Mouse (Mus musculus) forebrain, embryonic 11.5 days (tissue): Measurements from ENCODE around the gene Ppp1r35. TPM values are rescaled to one million over a fixed set of nuclear protein-coding genes. Genes with fewer than 3 reads are reported as not detected.

Experiments used
- ATAC-seq: fragments of 200-750 bp; cut with Nextera tagmentation; replicated peaks from 2 replicates; pipeline ENCODE4 v1.8.0; 2017; ENCODE audit warnings: moderate TSS enrichment; ENCODE audit not compliant: low FRiP score
- DNase-seq: peaks from one replicate; pipeline ENCODE4 v3.0.0-alpha.2; 2017; ENCODE audit warnings: low spot score
- H3K27ac ChIP-seq: fragments of 300-500 bp; sonication (generic); 2 replicates; pipeline ENCODE4 v1.5.1; 2014; ENCODE audit warnings: low read depth, low read length
- H3K27me3 ChIP-seq: fragments of 300-500 bp; sonication (generic); 2 replicates; pipeline ENCODE4 v1.6.1; 2014; ENCODE audit warnings: mild to moderate bottlenecking, low read length, mixed read lengths; ENCODE audit not compliant: control insufficient read depth, insufficient read depth
- H3K36me3 ChIP-seq: fragments of 300-500 bp; sonication (generic); 2 replicates; pipeline ENCODE4 v1.6.1; 2014; ENCODE audit warnings: mild to moderate bottlenecking, low read length, moderate library complexity, mixed read lengths; ENCODE audit not compliant: control insufficient read depth, insufficient read depth
- H3K4me1 ChIP-seq: fragments of 300-500 bp; sonication (generic); replicated peaks from 2 replicates; pipeline ENCODE4 v1.6.1; 2014; ENCODE audit warnings: low read length, mixed read lengths; ENCODE audit not compliant: control insufficient read depth, insufficient read depth
- H3K4me2 ChIP-seq: fragments of 300-500 bp; sonication (generic); 2 replicates; pipeline ENCODE4 v1.6.1; 2014; ENCODE audit warnings: low read depth, mild to moderate bottlenecking, low read length, moderate library complexity, mixed read lengths; ENCODE audit not compliant: severe bottlenecking
- H3K4me3 ChIP-seq: fragments of 300-500 bp; sonication (generic); 2 replicates; pipeline ENCODE4 v1.5.1; 2014; ENCODE audit warnings: low read depth, low read length
- H3K9ac ChIP-seq: fragments of 300-500 bp; sonication (generic); 2 replicates; pipeline ENCODE4 v1.6.1; 2014; ENCODE audit warnings: low read length
- H3K9me3 ChIP-seq: fragments of 300-500 bp; sonication (generic); 2 replicates; pipeline ENCODE4 v1.6.1; 2016; ENCODE audit warnings: low read length, mixed read lengths; ENCODE audit not compliant: control insufficient read depth
- WGBS: fragments of 180-500 bp; shearing (Covaris S2); extraction: QIAGEN DNeasy Blood & Tissue Kit; methylation state at CpG from one replicate; pipeline ENCODE4 v1.1.7; 2014; 5-methylcytosine and 5-hydroxymethylcytosine counted together
- polyA plus RNA-seq: library from polyadenylated mRNA; unstranded; fragments of >200 nt; fragmentation: Nextera tagmentation; extraction: Ambion mirVana; gene quantifications from 2 replicates; pipeline ENCODE4 v1.2.1, GENCODE M21; 2014

The Ppp1r35 gene
- polyA plus RNA-seq, 1 experiment from 2014 or later, result 72.8 TPM

- Histone ChIP-seq H3K9me3 (no peaks in the 10 kb centered on the region), H3K36me3 (no peaks in the 10 kb centered on the region)
- no peak for ATAC-seq
Observed at GRCm38 (mm10) chr5:137825030-137825429, 46.4 kb downstream of the Ppp1r35 start.

GRCm38 (mm10) chr5:137825971-137826370 is 47.3 kb downstream of the Ppp1r35 start:
- Histone ChIP-seq H3K36me3 (no peaks in the 10 kb centered on the region), H3K4me2 (no peak overlapping the region), H3K27me3 (no peaks in the 10 kb centered on the region), H3K27ac (no peak overlapping the region), H3K9me3 (no peaks in the 10 kb centered on the region), H3K4me1 (no peaks in the 10 kb centered on the region), H3K9ac (no peak overlapping the region), H3K4me3 (no peak overlapping the region)
- WGBS, result 85% methylated on average over 2 of the region's 2 CpGs
- DNase-seq (no peak), ATAC-seq (no peak)

More at GRCm38 (mm10) chr5:137825030-137825429, 46.4 kb downstream of the Ppp1r35 start:
- Histone ChIP-seq H3K27ac (no peak overlapping the region), H3K4me2 (no peak overlapping the region), H3K4me3 (no peak overlapping the region), H3K27me3 (no peaks in the 10 kb centered on the region), H3K9ac (no peak overlapping the region), H3K4me1 (no peaks in the 10 kb centered on the region)
- 92% methylated on average over 3 of the region's 3 CpGs for whole genome bisulfite sequencing
- no peak for DNase-seq

DNA sequence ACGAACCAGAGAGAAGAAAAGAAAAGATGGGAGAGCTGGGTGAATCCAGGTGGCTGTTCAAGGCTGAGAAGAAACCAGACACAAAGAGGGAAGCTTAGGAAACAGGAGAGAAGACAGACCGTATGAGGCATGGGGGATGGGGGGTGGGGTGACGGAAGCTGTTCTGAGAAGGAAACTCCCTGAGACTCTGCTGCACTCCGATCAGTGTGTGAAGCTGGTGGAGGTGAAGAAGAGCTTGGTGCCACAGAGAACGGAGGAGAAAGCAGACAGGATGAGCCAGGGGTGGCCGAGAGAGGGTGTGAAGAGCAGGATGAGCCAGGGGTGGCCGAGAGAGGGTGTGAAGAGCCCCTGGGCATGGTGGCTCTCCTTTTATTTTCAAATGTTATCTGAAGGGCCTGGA is 47.8 kb downstream of the Ppp1r35 start:
- no peak overlapping the region for H3K4me3 ChIP-seq
- no peak overlapping the region for H3K27ac ChIP-seq
- no peaks in the 10 kb centered on the region for H3K9me3 ChIP-seq
- DNase-seq (no peak), ATAC-seq (no peak)
- no peak overlapping the region for H3K9ac ChIP-seq
- 74% methylated on average over 7 of the region's 7 CpGs for WGBS
- H3K4me1 ChIP-seq, result no peaks in the 10 kb centered on the region
- H3K27me3 ChIP-seq, result no peaks in the 10 kb centered on the region
- H3K4me2 ChIP-seq, result no peak overlapping the region
- no peaks in the 10 kb centered on the region for H3K36me3 ChIP-seq

DNA sequence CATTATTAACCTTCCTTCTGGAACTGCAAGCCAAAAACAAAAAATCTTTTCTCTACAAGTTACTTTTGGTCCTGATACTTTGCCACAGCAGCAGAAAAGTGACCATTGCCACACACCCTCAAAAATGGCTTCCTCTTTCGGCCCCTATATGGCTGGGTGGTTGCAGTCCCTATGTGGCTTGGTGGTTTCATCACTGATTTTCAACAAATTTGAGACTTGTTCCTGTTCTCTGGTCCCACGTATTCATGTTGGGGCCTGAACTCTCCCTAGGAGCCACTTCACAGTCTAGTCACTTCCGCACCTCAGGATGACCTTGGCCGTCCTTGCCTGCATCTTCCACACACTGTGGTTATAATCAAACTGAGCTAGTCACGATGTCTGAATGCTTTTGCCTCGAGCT is 50.0 kb downstream of the Ppp1r35 start:
- DNase-seq, result no peak
- no peaks in the 10 kb centered on the region for H3K4me1 ChIP-seq
- no peaks in the 10 kb centered on the region for H3K36me3 ChIP-seq
- WGBS, result 87% methylated on average over 6 of the region's 6 CpGs
- H3K9ac ChIP-seq, result no peak overlapping the region
- no peak overlapping the region for H3K4me3 ChIP-seq
- H3K4me2 ChIP-seq, result no peak overlapping the region
- ATAC-seq, result no peak
- no peak overlapping the region for H3K27ac ChIP-seq
- no peaks in the 10 kb centered on the region for H3K27me3 ChIP-seq
- H3K9me3 ChIP-seq, result no peaks in the 10 kb centered on the region

Other genes starting within 250 kb of the Ppp1r35 start
- gene Epo, start 245.6 kb upstream of the Ppp1r35 start, polyA plus RNA-seq, result 0.40 and 0.84 TPM in 2 replicates
- 410 and 508 TPM in 2 replicates for gene Gnb2, start 245.3 kb upstream of the Ppp1r35 start, polyA plus RNA-seq
- gene Actl6b, start 225.3 kb upstream of the Ppp1r35 start, polyA plus RNA-seq, result 20.5 and 22.8 TPM in 2 replicates
- 1.2 and 2.1 TPM in 2 replicates for gene Tfr2, start 209.0 kb upstream of the Ppp1r35 start, polyA plus RNA-seq
- gene Mospd3, start 177.8 kb upstream of the Ppp1r35 start, polyA plus RNA-seq, result 20.3 and 22.8 TPM in 2 replicates
- gene Pcolce, start 165.1 kb upstream of the Ppp1r35 start, polyA plus RNA-seq, result 54.8 and 63.0 TPM in 2 replicates
- gene Fbxo24, start 149.8 kb upstream of the Ppp1r35 start, polyA plus RNA-seq, result 0.12 and 0.17 TPM in 2 replicates
- gene Lrch4, start 149.7 kb upstream of the Ppp1r35 start, polyA plus RNA-seq, result 29.8 and 38.0 TPM in 2 replicates
- 9.9 and 15.3 TPM in 2 replicates for gene Gm20605, start 149.7 kb upstream of the Ppp1r35 start, polyA plus RNA-seq
- 9.3 and 10.7 TPM in 2 replicates for gene Sap25, start 137.5 kb upstream of the Ppp1r35 start, polyA plus RNA-seq
- 0.25 TPM in 1 of 2 replicates, not detected in the other for gene Irs3, start 133.1 kb upstream of the Ppp1r35 start, polyA plus RNA-seq
- gene Agfg2, start 94.1 kb upstream of the Ppp1r35 start, polyA plus RNA-seq, result 23.5 and 26.0 TPM in 2 replicates
- 3.8 and 4.4 TPM in 2 replicates for gene Nyap1, start 37.2 kb upstream of the Ppp1r35 start, polyA plus RNA-seq
- gene Tsc22d4, start 33.1 kb upstream of the Ppp1r35 start, polyA plus RNA-seq, result 81.1 and 83.5 TPM in 2 replicates
- 11.9 and 12.4 TPM in 2 replicates for gene Mepce, start 8.8 kb downstream of the Ppp1r35 start, polyA plus RNA-seq
- gene Zcwpw1, start 8.9 kb downstream of the Ppp1r35 start, polyA plus RNA-seq, result 18.1 and 21.2 TPM in 2 replicates
- 0.13 and 0.32 TPM in 2 replicates for gene Pilra, start 57.4 kb downstream of the Ppp1r35 start, polyA plus RNA-seq
- not detected in 2 replicates for gene Pilrb1, start 79.3 kb downstream of the Ppp1r35 start, polyA plus RNA-seq
- not detected in 2 replicates for gene Pilrb2, start 93.0 kb downstream of the Ppp1r35 start, polyA plus RNA-seq
- gene Cyp3a13, start 142.8 kb downstream of the Ppp1r35 start, polyA plus RNA-seq, result not detected in 2 replicates
- gene Gjc3, start 184.2 kb downstream of the Ppp1r35 start, polyA plus RNA-seq, result not detected in 2 replicates
- gene Azgp1, start 202.7 kb downstream of the Ppp1r35 start, polyA plus RNA-seq, result not detected in 2 replicates
- gene Smok3a, start 242.4 kb downstream of the Ppp1r35 start, polyA plus RNA-seq, result not detected in 2 replicates
- gene Smok3b, start 242.6 kb downstream of the Ppp1r35 start, polyA plus RNA-seq, result not detected in 2 replicates